Mouse (Mus musculus) C2C12 (cell line): Measurements from ENCODE around the gene Thsd7a. TPM values are rescaled to one million over a fixed set of nuclear protein-coding genes. Genes with fewer than 3 reads are reported as not detected.

Experiments used
- H3K27me3 ChIP-seq: one replicate; pipeline ENCODE4 v1.6.1; 2011; ENCODE audit not compliant: control insufficient read depth, insufficient read depth, insufficient read length
- H3K36me3 ChIP-seq: one replicate; pipeline ENCODE4 v1.6.1; 2011; ENCODE audit not compliant: control insufficient read depth, insufficient read depth
- H3K4me3 ChIP-seq: one replicate; pipeline ENCODE4 v1.5.1; 2011; ENCODE audit warnings: mild to moderate bottlenecking, control low read depth; ENCODE audit not compliant: poor library complexity, insufficient read depth, severe bottlenecking
- H3K79me2 ChIP-seq: one replicate; pipeline ENCODE4 v1.6.1; 2011; ENCODE audit not compliant: control insufficient read depth, insufficient read depth
- H3K79me3 ChIP-seq: one replicate; pipeline ENCODE4 v1.6.1; 2011; ENCODE audit warnings: low read depth, control low read depth
- H3ac ChIP-seq: one replicate; pipeline ENCODE3; 2011; ENCODE audit warnings: low read depth; ENCODE audit not compliant: control insufficient read depth, insufficient read length
- CEBPB ChIP-seq: IDR thresholded peaks from one replicate; pipeline ENCODE4 v1.6.1; 2011; ENCODE audit warnings: low read depth, mild to moderate bottlenecking, control low read depth, moderate library complexity
- CTCF ChIP-seq: IDR thresholded peaks from one replicate; pipeline ENCODE4 v1.5.1; 2011; ENCODE audit not compliant: control insufficient read depth, insufficient read depth, insufficient read length
- FOSL1 ChIP-seq: IDR thresholded peaks from one replicate; pipeline ENCODE4 v1.8.0; 2011; ENCODE audit warnings: mild to moderate bottlenecking, low read length; ENCODE audit not compliant: poor library complexity, insufficient read depth, severe bottlenecking
- MAX ChIP-seq: IDR thresholded peaks from one replicate; pipeline ENCODE4 v1.6.1; 2011; ENCODE audit warnings: mild to moderate bottlenecking, control low read depth
- MYOD1 ChIP-seq: IDR thresholded peaks from one replicate; pipeline ENCODE4 v1.6.1; 2011; ENCODE audit warnings: low read depth; ENCODE audit not compliant: control insufficient read depth, insufficient read length
- MYOG ChIP-seq: IDR thresholded peaks from one replicate; pipeline ENCODE4 v1.6.1; 2011; ENCODE audit not compliant: control insufficient read depth, insufficient read length; ENCODE audit errors: extremely low read depth
- USF1 ChIP-seq: IDR thresholded peaks from one replicate; pipeline ENCODE4 v1.6.1; 2011; ENCODE audit warnings: low read depth, mild to moderate bottlenecking, control low read depth, moderate library complexity
- polyA plus RNA-seq: library from polyadenylated mRNA; unstranded; fragments of >200 nt; fragmentation: generic; extraction: Trizol; gene quantifications from one replicate; pipeline ENCODE4 v1.2.1, GENCODE M21; 2012; ENCODE audit warnings: missing spikeins

Gene Thsd7a
- polyA plus RNA-seq, 1 experiment: 4.2 TPM

DNA sequence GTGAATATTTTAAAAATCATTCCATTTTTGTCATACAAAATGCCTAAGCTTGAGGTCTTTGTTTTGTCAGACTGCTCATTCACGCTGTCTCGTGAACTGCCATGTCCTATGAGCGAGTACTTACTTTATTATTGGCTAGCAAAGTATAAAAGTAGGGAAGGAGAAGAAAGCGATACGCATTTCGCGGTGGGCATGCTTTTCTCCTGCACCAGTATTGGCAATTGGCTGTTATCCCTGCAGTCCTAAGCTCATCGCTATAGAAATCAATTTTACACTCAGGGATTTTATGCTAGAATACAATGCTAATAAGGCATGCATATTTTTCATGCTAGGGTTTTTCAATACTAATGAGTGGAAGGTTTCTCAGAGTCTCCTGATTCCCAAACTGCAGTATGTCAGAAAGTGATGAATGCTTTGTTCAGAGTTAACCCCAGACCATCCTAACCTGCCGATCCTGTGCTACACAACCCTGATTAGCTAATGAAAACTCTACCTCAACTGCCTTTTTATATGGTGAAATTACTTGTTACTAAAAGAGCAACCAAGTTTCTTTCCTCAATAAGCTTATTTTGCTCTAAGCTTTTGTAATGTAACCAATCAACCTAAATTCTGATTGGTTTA lies 230.8 kb downstream of the Thsd7a start:
- Histone ChIP-seq H3ac (no peak overlapping the region), H3K27me3 (no peaks in the 10 kb centered on the region), H3K4me3 (no peak overlapping the region), H3K36me3 (no peaks in the 10 kb centered on the region), H3K79me3 (no peaks in the 10 kb centered on the region), H3K79me2 (no peaks in the 10 kb centered on the region)
- TF ChIP-seq USF1: no peak
- TF ChIP-seq MAX: no peak
- no peak for TF ChIP-seq MYOD1
- no peak for TF ChIP-seq FOSL1
- no peak for TF ChIP-seq MYOG
- no peak for TF ChIP-seq CEBPB
- no peak for TF ChIP-seq CTCF

DNA sequence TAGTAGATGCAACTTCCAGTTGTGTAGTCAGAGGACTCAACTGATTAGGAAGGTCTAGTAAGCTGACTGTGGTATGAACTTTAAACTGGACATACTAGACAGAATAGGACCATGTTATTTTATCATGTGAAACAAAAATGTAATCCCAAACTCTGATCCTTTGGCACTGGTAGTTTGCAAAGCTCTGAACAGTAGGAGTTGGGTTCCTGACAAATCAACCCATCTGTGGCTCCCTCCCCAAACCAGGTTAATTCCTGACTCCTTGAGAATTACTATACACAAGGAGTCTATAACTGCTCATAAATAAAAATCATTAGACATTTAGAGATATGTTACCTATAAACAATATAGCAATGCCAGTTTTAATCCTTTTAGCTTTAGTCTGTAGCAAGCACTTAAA lies 231.5 kb downstream of the Thsd7a start:
- Histone ChIP-seq H3K79me3 (no peaks in the 10 kb centered on the region), H3ac (no peak overlapping the region), H3K36me3 (no peaks in the 10 kb centered on the region), H3K79me2 (no peaks in the 10 kb centered on the region), H3K4me3 (no peak overlapping the region), H3K27me3 (no peaks in the 10 kb centered on the region)
- TF ChIP-seq CTCF: no peak

DNA sequence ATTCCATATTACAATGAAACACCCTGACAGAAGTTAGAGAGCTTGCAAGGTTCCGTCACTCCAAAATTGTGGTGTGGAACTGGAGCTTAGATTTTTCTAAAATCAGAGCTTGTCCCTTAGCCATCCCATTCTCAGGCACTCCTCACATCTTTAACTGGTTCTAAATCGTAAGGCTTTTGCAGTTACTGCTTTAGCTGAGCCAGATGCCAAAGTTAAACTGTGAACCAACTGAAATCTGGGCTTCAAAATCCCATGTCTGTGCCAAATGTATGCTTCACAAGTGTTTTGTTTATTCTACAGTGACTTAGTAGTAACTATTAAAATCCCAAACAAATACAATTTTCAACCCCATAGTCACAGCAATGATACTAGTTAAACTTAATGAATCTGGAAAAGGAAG lies 242.3 kb downstream of the Thsd7a start:
- no peaks in the 10 kb centered on the region for H3K27me3 ChIP-seq
- no peaks in the 10 kb centered on the region for H3K36me3 ChIP-seq
- TF ChIP-seq CEBPB (no peak), FOSL1 (no peak), CTCF (no peak), MAX (no peak), MYOD1 (no peak), MYOG (no peak), USF1 (no peak)
- H3ac ChIP-seq: no peak overlapping the region
- no peaks in the 10 kb centered on the region for H3K79me2 ChIP-seq
- no peaks in the 10 kb centered on the region for H3K79me3 ChIP-seq
- H3K4me3 ChIP-seq: no peak overlapping the region

DNA sequence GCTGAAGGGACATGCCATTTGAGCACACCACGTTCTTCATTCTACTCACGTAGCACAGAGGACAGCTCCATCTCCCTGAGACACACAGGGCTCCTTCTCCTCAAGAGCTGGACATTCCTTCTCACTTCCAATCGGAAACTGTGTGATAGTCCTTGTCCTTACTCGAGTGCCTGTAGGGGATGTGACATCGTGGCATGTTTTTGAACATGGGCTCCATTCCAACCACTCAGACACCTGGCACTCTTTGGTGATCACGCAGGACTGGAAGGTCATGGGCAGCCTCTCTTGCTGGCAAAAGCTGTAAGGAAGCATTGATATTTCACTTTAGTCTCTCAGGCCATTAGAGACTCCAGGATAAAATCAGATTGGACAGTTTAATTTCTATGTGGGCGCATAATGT lies 245.3 kb downstream of the Thsd7a start:
- TF ChIP-seq MAX: no peak
- TF ChIP-seq CTCF: no peak
- no peaks in the 10 kb centered on the region for H3K27me3 ChIP-seq
- H3K79me2 ChIP-seq: no peaks in the 10 kb centered on the region
- no peaks in the 10 kb centered on the region for H3K36me3 ChIP-seq
- H3ac ChIP-seq: no peak overlapping the region
- H3K79me3 ChIP-seq: no peaks in the 10 kb centered on the region
- H3K4me3 ChIP-seq: no peak overlapping the region

DNA sequence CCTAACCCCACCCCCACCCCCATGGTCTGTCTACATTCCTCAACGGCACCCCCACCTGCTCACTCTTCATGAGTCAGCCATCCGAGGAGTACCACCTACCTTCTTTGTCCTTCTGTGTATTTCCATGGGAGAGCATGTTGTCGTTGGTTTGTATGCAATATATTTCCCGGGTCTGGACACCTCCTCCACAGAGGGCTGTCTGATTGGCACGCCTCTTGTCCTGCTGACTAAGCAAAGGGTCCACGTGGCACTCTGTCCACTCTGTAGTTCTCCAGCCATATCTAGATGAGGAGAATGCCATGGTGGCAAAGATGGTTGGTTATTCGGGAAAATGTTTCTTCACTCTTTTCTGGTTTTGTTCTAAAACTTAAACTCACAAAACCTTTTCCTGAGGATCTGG lies 248.3 kb downstream of the Thsd7a start:
- Histone ChIP-seq H3K79me2 (no peaks in the 10 kb centered on the region), H3K79me3 (no peaks in the 10 kb centered on the region), H3K36me3 (no peaks in the 10 kb centered on the region), H3K4me3 (no peak overlapping the region), H3ac (no peak overlapping the region), H3K27me3 (no peaks in the 10 kb centered on the region)
- no peak for TF ChIP-seq FOSL1
- TF ChIP-seq CTCF: no peak
- no peak for TF ChIP-seq CEBPB
- no peak for TF ChIP-seq MYOD1
- TF ChIP-seq MAX: no peak

DNA sequence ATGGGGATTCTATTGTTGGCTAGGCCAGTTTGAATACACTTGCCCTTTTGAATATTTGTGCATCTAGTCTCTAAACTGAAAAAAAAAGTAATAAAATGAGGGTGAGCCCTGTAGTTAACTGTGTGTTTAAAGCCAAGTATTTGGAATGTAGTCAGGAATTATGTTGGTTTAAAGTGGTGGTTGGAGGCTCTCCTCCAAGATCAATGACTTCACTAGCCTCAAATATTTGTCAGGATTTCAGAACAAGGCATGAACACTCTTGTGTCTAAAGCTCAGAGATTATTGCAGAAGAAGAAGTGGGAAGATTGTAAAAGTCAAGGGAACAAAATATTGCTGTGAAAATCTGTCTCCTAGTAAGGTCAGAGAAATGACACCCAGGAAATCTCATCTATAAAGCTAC lies 249.3 kb downstream of the Thsd7a start:
- no peaks in the 10 kb centered on the region for H3K79me3 ChIP-seq
- H3K27me3 ChIP-seq: no peaks in the 10 kb centered on the region
- H3ac ChIP-seq: no peak overlapping the region
- H3K4me3 ChIP-seq: no peak overlapping the region
- TF ChIP-seq MYOG (no peak), MAX (no peak), CEBPB (no peak), USF1 (no peak), MYOD1 (no peak), CTCF (no peak)
- H3K36me3 ChIP-seq: no peaks in the 10 kb centered on the region
- no peaks in the 10 kb centered on the region for H3K79me2 ChIP-seq
